Mouse (Mus musculus) retina, adult 2 months (tissue): Measurements from ENCODE around the gene Ly6g6c.

Experiments used
- DNase-seq: peaks from one replicate; pipeline ENCODE4 v3.0.0-alpha.2; 2012; ENCODE audit warnings: low read depth, low spot score

The Ly6g6c gene

GRCm38 (mm10) chr17:35055691-35056495 is 9.3 kb upstream of the Ly6g6c start:
- no peak for DNase-seq

GRCm38 (mm10) chr17:35057090-35057489 is 8.1 kb upstream of the Ly6g6c start:
- no peak for DNase-seq

- DNase-seq: no peak
Measured at GRCm38 (mm10) chr17:35058316-35058715, 6.9 kb upstream of the Ly6g6c start.

- DNase-seq: peak; percentile 42
Measured at GRCm38 (mm10) chr17:35058911-35059892, 6.0 kb upstream of the Ly6g6c start, which contains the start of gene Ddah2. Gene Ddah2, plus strand, starts transcription at chr17:35059035.

GRCm38 (mm10) chr17:35060071-35060470 is 5.1 kb upstream of the Ly6g6c start:
- DNase-seq: no peak

GRCm38 (mm10) chr17:35060737-35061297 is 4.4 kb upstream of the Ly6g6c start:
- no peak for DNase-seq

- no peak for DNase-seq
Measured at GRCm38 (mm10) chr17:35061299-35061698, 3.9 kb upstream of the Ly6g6c start.

- no peak for DNase-seq
Measured at GRCm38 (mm10) chr17:35063466-35063865, 1.7 kb upstream of the Ly6g6c start.

- no peak for DNase-seq
Measured at GRCm38 (mm10) chr17:35064378-35064877, 760 bp upstream of the Ly6g6c start.

- no peak for DNase-seq
Measured at GRCm38 (mm10) chr17:35066084-35066483, 896 bp downstream of the Ly6g6c start, which contains the start of gene Mpig6b. Gene Mpig6b, minus strand, starts transcription at chr17:35066184.

- DNase-seq: no peak
Measured at GRCm38 (mm10) chr17:35068213-35068914, 3.2 kb downstream of the Ly6g6c start.

GRCm38 (mm10) chr17:35070556-35071229 is 5.5 kb downstream of the Ly6g6c start:
- no peak for DNase-seq

- no peak for DNase-seq
Measured at GRCm38 (mm10) chr17:35071454-35071853, 6.3 kb downstream of the Ly6g6c start.

GRCm38 (mm10) chr17:35074097-35074496 is 8.9 kb downstream of the Ly6g6c start:
- DNase-seq: no peak

- DNase-seq: no peak
Measured at GRCm38 (mm10) chr17:35076507-35077176, 11.5 kb downstream of the Ly6g6c start, which contains the start of gene Ly6g6e. Gene Ly6g6e, plus strand, starts transcription at chr17:35076902.

- no peak for DNase-seq
Measured at GRCm38 (mm10) chr17:35077285-35077684, 12.1 kb downstream of the Ly6g6c start.

- no peak for DNase-seq
Measured at GRCm38 (mm10) chr17:35077786-35078233, 12.6 kb downstream of the Ly6g6c start, which contains the start of gene Ly6g6d. Gene Ly6g6d, minus strand, starts transcription at chr17:35078065.

GRCm38 (mm10) chr17:35079778-35080177 is 14.6 kb downstream of the Ly6g6c start:
- DNase-seq: no peak

GRCm38 (mm10) chr17:35080248-35080647 is 15.1 kb downstream of the Ly6g6c start:
- no peak for DNase-seq

- no peak for DNase-seq
Measured at GRCm38 (mm10) chr17:35080710-35081109, 15.5 kb downstream of the Ly6g6c start.
